Mouse (Mus musculus) cerebellum, adult 9-11 months (tissue): ENCODE data around the gene Unc5b.
A peak's percentile ranks its signal among the peaks of the same experiment; 100 is the strongest.
"Not testable (repeated sequence)": the region's sequence is repeated elsewhere in the genome, so short reads cannot be mapped to it uniquely, and the experiment has no call there.

Experiments
- DNase-seq: peaks from one replicate; pipeline ENCODE4 v3.0.0; 2022

The Unc5b gene

GRCm38 (mm10) chr10:60831379-60831778, at the start of gene Unc5b:
Gene Unc5b, minus strand, starts transcription at chr10:60831581.
- peak; percentile 93 for DNase-seq

GRCm38 (mm10) chr10:60879817-60880216, 48.4 kb upstream of the Unc5b start:
- DNase-seq = no peak

GRCm38 (mm10) chr10:60877075-60877474, 45.7 kb upstream of the Unc5b start:
- DNase-seq = no peak

GRCm38 (mm10) chr10:60875011-60875410, 43.6 kb upstream of the Unc5b start:
- no peak for DNase-seq

- DNase-seq = no peak
Measured at GRCm38 (mm10) chr10:60863318-60863717, 31.9 kb upstream of the Unc5b start.

- DNase-seq = no peak
Measured at GRCm38 (mm10) chr10:60862477-60863293, 31.3 kb upstream of the Unc5b start.

- not testable (repeated sequence) for DNase-seq
Measured at GRCm38 (mm10) chr10:60845271-60845670, 13.9 kb upstream of the Unc5b start.

GRCm38 (mm10) chr10:60838816-60839215, 7.4 kb upstream of the Unc5b start:
- no peak for DNase-seq

GRCm38 (mm10) chr10:60834949-60835348, 3.6 kb upstream of the Unc5b start:
- DNase-seq = peak; percentile 79

GRCm38 (mm10) chr10:60832664-60833173, 1.3 kb upstream of the Unc5b start:
- DNase-seq = peak; percentile 55

- DNase-seq = peak; percentile 78
Measured at GRCm38 (mm10) chr10:60830556-60831350, 628 bp downstream of the Unc5b start.

GRCm38 (mm10) chr10:60830000-60830399, 1.4 kb downstream of the Unc5b start:
- peak; percentile 54 for DNase-seq

GRCm38 (mm10) chr10:60829071-60829470, 2.3 kb downstream of the Unc5b start:
- DNase-seq = peak; percentile 64

- peak; percentile 64 for DNase-seq
Measured at GRCm38 (mm10) chr10:60827901-60828670, 3.3 kb downstream of the Unc5b start.

- DNase-seq = peak; percentile 89
Measured at GRCm38 (mm10) chr10:60827266-60827665, 4.1 kb downstream of the Unc5b start.

GRCm38 (mm10) chr10:60826461-60827237, 4.7 kb downstream of the Unc5b start:
- DNase-seq = peak; percentile 86

- no peak for DNase-seq
Measured at GRCm38 (mm10) chr10:60825955-60826354, 5.4 kb downstream of the Unc5b start.

GRCm38 (mm10) chr10:60823744-60824143, 7.6 kb downstream of the Unc5b start:
- peak; percentile 44 for DNase-seq

GRCm38 (mm10) chr10:60822641-60823425, 8.5 kb downstream of the Unc5b start:
- DNase-seq = peak; percentile 63

GRCm38 (mm10) chr10:60821736-60822358, 9.5 kb downstream of the Unc5b start:
- peak; percentile 96 for DNase-seq

GRCm38 (mm10) chr10:60821311-60821710, 10.1 kb downstream of the Unc5b start:
- DNase-seq = peak; percentile 61
